Comparison of ENCODE assay signal across 14 mouse cellular contexts in the genomic region with DNA sequence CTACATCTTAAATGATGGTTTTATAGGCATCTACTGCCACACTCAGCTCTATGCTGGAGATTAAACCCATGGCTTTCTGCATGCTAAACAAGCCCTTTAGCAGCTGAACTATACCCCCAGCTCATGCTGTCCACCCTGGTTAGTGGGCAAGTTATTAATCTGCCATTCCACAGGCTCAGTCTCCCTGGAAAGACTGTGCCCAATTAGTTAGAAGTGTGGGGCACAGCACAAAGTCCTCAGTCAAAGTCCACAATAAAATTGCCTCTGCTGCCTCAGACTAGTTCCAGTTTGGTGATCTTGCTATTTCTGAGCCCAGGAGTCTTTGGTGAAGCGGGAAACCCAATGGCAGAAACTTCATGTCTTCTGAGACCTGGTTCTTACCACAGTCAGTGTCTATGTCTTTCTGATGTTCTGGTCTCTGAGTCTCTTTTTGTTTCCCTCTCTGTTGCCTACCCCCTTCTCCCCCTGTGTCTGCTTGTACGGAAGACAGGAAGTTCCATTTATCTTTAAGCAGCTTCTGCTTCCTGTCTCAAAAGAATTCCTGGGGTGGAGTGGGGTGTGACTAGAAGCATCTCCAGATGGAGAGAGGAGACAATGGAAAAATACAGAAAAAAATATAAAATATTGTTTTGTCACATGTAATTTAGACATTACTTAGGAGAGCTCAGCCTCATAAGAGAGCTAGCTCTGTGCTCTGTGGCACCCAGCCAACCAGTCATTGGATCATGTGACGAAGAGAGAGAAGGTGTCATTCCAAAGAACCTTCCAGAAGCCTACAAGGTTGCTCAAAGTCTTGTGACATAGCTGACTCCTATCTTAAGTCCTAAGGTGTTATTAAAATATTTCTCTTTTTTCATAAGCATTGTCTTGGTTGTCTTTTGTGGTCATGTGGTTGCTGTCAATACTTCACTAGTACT.
DNase-seq lines count a peak whose midpoint lies in the region; ATAC-seq lines count a peak whose summit lies in the region.
"Had no signal": no experiment of that assay in that cellular context is flagged by ENCODE, and none has a peak within 500 bp of the region (broad histone marks: within the 10 kb centered on the region; RNA-seq: fewer than 3 reads in every experiment).

No protein-coding gene starts in this region.

- H3K9me3 ChIP-seq in hindbrain, embryonic 12.5 days (replicated peaks), result no peaks in the 10 kb centered on the region
- H3K9me3 ChIP-seq: forebrain, embryonic 15.5 days; neural tube, embryonic 13.5 days had no signal

- no peak for ATAC-seq in hindbrain, embryonic 12.5 days (ENCODE audit: low FRiP score)
- ATAC-seq in erythroid progenitor cell, adult 5-6 weeks (replicated peaks; ENCODE audit: low FRiP score, poor library complexity, severe bottlenecking), result no peak
- ATAC-seq: forebrain, embryonic 15.5 days had no signal

- H3K9ac ChIP-seq in hindbrain, embryonic 12.5 days, result no peak overlapping the region
- H3K9ac ChIP-seq: forebrain, embryonic 15.5 days; neural tube, embryonic 13.5 days had no signal

- H3K27me3 ChIP-seq in hindbrain, embryonic 12.5 days, result no peaks in the 10 kb centered on the region
- H3K27me3 ChIP-seq: forebrain, embryonic 15.5 days; neural tube, embryonic 13.5 days had no signal

- no peak overlapping the region for H3K4me3 ChIP-seq in hindbrain, embryonic 12.5 days
- H3K4me3 ChIP-seq: forebrain, embryonic 15.5 days; gastrocnemius, adult 2 months; neural tube, embryonic 13.5 days had no signal

- no peak overlapping the region for H3K4me2 ChIP-seq in hindbrain, embryonic 12.5 days (replicated peaks)
- H3K4me2 ChIP-seq: forebrain, embryonic 15.5 days; neural tube, embryonic 13.5 days had no signal

- WGBS in hindbrain, embryonic 12.5 days, result 86% methylated on average over 3 of the region's 3 CpGs

- no peaks in the 10 kb centered on the region for H3K36me3 ChIP-seq in hindbrain, embryonic 12.5 days
- H3K36me3 ChIP-seq: forebrain, embryonic 15.5 days; neural tube, embryonic 13.5 days had no signal

- no peaks in the 10 kb centered on the region for H3K4me1 ChIP-seq in hindbrain, embryonic 12.5 days
- H3K4me1 ChIP-seq: forebrain, embryonic 15.5 days; neural tube, embryonic 13.5 days had no signal

- no peak overlapping the region for H3K27ac ChIP-seq in hindbrain, embryonic 12.5 days
- H3K27ac ChIP-seq: forebrain, embryonic 15.5 days; gastrocnemius, adult 2 months; macrophage; neural tube, embryonic 13.5 days had no signal

- DNase-seq in adrenal gland, postnatal 10 days, result peak; percentile 28
- no peak for DNase-seq in adrenal gland, adult (ENCODE audit: inconsistent age in 2 of 2, low spot score in 1 of 2)
- DNase-seq in right cerebral cortex, postnatal 14 days, result peak; percentile 7
- DNase-seq in right cerebral cortex, postnatal 25 days, result no peak
- DNase-seq in kidney, postnatal 25 days, result peak; percentile 82 to 88
- no peak for DNase-seq in spleen, postnatal 4 days (ENCODE audit: low spot score in 2 of 2)
- DNase-seq: cerebellum, adult 18-20 months; gastrocnemius, adult 2 months; thymus, postnatal 4 days had no signal

Comparison
In these comparisons a context has a peak if more than half of its experiments do, and no peak if none do; other contexts are left out.
1. DNase-seq: peak in adrenal gland, postnatal 10 days (single experiment), right cerebral cortex, postnatal 14 days (single experiment) and kidney, postnatal 25 days (2 of 2); none in adrenal gland, adult (0 of 2), right cerebral cortex, postnatal 25 days (single experiment) and spleen, postnatal 4 days (0 of 2).